ENCODE assay signal across 8 mouse cellular contexts in the genomic region with DNA sequence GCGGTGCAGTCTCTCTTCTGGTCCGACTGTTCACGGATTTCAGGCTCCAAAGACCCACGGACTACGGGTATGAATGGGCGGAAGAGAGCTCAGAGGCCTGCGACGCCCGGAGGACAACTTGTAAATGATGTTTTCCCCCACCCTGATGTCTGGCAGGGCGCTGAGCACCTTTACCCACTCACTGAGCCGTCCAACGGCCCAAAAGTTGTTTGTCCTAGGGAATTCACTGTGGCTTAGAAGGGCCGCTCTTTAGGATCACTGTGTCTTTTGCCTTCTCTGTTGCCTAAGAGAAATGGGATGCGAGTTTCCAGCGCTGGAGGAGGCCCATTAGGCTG.
A peak's percentile ranks its signal among the peaks of the same experiment; 100 is the strongest.
DNase-seq lines count a peak whose midpoint lies in the region; ATAC-seq and TF ChIP-seq lines count a peak whose summit lies in the region.

No protein-coding gene starts in this region.

- peak overlapping the region; percentile 30; the same call in 1 of the 2 replicates for H3K9ac ChIP-seq in lung, embryonic 14.5 days
- peak overlapping the region; percentile 24 for H3K9ac ChIP-seq in forebrain, embryonic 16.5 days (replicated peaks; ENCODE audit: low read depth, low read length)
- H3K9ac ChIP-seq in limb, embryonic 13.5 days, result peak overlapping the region; percentile 45; the same call in 1 of the 2 replicates

- no peaks in the 10 kb centered on the region for H3K9me3 ChIP-seq in lung, embryonic 14.5 days (ENCODE audit: low read depth, low read length)
- H3K9me3 ChIP-seq in forebrain, embryonic 16.5 days (ENCODE audit: control insufficient read depth, low read length), result peaks cover 4% of the 10 kb centered on the region; the same call in 1 of the 2 replicates
- H3K9me3 ChIP-seq in limb, embryonic 13.5 days, result peaks cover 10% of the 10 kb centered on the region; the same call in 1 of the 2 replicates

- WGBS in lung, embryonic 14.5 days, result 16% methylated on average over 15 of the region's 15 CpGs
- WGBS in forebrain, embryonic 16.5 days, result 17% methylated on average over 15 of the region's 15 CpGs
- WGBS in limb, embryonic 13.5 days, result 14% methylated on average over 15 of the region's 15 CpGs
- WGBS in small intestine, adult 2 months, result 35% methylated on average over 15 of the region's 15 CpGs

- H3K27ac ChIP-seq in lung, embryonic 14.5 days (ENCODE audit: low read depth), result peak overlapping the region; percentile 43; the same call in 1 of the 2 replicates
- no peak overlapping the region for H3K27ac ChIP-seq in forebrain, embryonic 16.5 days (ENCODE audit: low read length)
- H3K27ac ChIP-seq in limb, embryonic 13.5 days, result peak overlapping the region; percentile 3; the same call in 1 of the 2 replicates
- no peak overlapping the region for H3K27ac ChIP-seq in small intestine, adult 2 months (ENCODE audit: insufficient read depth, low read depth, low read length)

- no peaks in the 10 kb centered on the region for H3K36me3 ChIP-seq in lung, embryonic 14.5 days (ENCODE audit: insufficient read depth)
- no peaks in the 10 kb centered on the region for H3K36me3 ChIP-seq in forebrain, embryonic 16.5 days (ENCODE audit: control insufficient read depth, insufficient read depth)
- H3K36me3 ChIP-seq in limb, embryonic 13.5 days, result no peaks in the 10 kb centered on the region
- no peaks in the 10 kb centered on the region for H3K36me3 ChIP-seq in small intestine, adult 2 months (ENCODE audit: control insufficient read depth, insufficient read depth, low read length)

- H3K4me3 ChIP-seq in lung, embryonic 14.5 days (ENCODE audit: low read depth, low read length), result peak overlapping the region; percentile 26
- H3K4me3 ChIP-seq in forebrain, embryonic 16.5 days (replicated peaks; ENCODE audit: low read length), result peak overlapping the region; percentile 2
- H3K4me3 ChIP-seq in limb, embryonic 13.5 days, result peak overlapping the region; percentile 25
- peak overlapping the region; percentile 10 for H3K4me3 ChIP-seq in small intestine, adult 2 months (ENCODE audit: low read depth, low read length)

- no peaks in the 10 kb centered on the region; the same call in 1 of the 2 replicates for H3K4me1 ChIP-seq in lung, embryonic 14.5 days (ENCODE audit: insufficient read depth)
- H3K4me1 ChIP-seq in forebrain, embryonic 16.5 days (replicated peaks; ENCODE audit: control insufficient read depth, insufficient read depth, low read length), result peaks cover 17% of the 10 kb centered on the region
- H3K4me1 ChIP-seq in limb, embryonic 13.5 days, result peaks cover 21% of the 10 kb centered on the region
- H3K4me1 ChIP-seq in small intestine, adult 2 months (ENCODE audit: control insufficient read depth, insufficient read depth, insufficient read length, low read length), result no peaks in the 10 kb centered on the region; the same call in 1 of the 2 replicates

- DNase-seq in lung, embryonic 14.5 days, result no peak
- DNase-seq in lung, postnatal 10 days, result no peak
- no peak for DNase-seq in c-Kit-positive CD71-positive TER-119-positive erythroid progenitor cells, embryonic 14.5 days (ENCODE audit: low spot score)
- DNase-seq in natural killer cell, adult 2 months (ENCODE audit: low spot score in 2 of 2), result no peak
- DNase-seq in right cerebral cortex, adult 2 months (ENCODE audit: low spot score in 2 of 2), result no peak

- peak; percentile 18; the same call in 1 of the 2 replicates for ATAC-seq in lung, embryonic 14.5 days (ENCODE audit: insufficient read depth)
- ATAC-seq in forebrain, embryonic 16.5 days, result no peak
- ATAC-seq in limb, embryonic 13.5 days (ENCODE audit: low FRiP score, low read depth), result no peak

- peak overlapping the region; percentile 67 for H3K4me2 ChIP-seq in lung, embryonic 14.5 days
- peak overlapping the region; percentile 31 for H3K4me2 ChIP-seq in forebrain, embryonic 16.5 days (ENCODE audit: low read length)
- H3K4me2 ChIP-seq in limb, embryonic 13.5 days (replicated peaks), result peak overlapping the region; percentile 65

- H3K27me3 ChIP-seq in lung, embryonic 14.5 days (ENCODE audit: insufficient read depth, low read length), result no peaks in the 10 kb centered on the region
- H3K27me3 ChIP-seq in forebrain, embryonic 16.5 days (replicated peaks; ENCODE audit: control insufficient read depth, insufficient read depth, low read length), result no peaks in the 10 kb centered on the region
- H3K27me3 ChIP-seq in limb, embryonic 13.5 days, result no peaks in the 10 kb centered on the region
- no peaks in the 10 kb centered on the region for H3K27me3 ChIP-seq in small intestine, adult 2 months (ENCODE audit: control insufficient read depth, insufficient read depth, low read length)

- no peak for TF ChIP-seq POLR2A in small intestine, adult 2 months (IDR thresholded peaks at IDR 0.05; ENCODE audit: low read depth, low read length)

- no peak for TF ChIP-seq CTCF in lung, embryonic 14.5 days (IDR thresholded peaks at IDR 0.05; ENCODE audit: low read depth)
- TF ChIP-seq CTCF in small intestine, adult 2 months (IDR thresholded peaks at IDR 0.05; ENCODE audit: extremely low read depth, insufficient read length, insufficient replicate concordance, low read depth, low read length), result no peak

Comparison
In these comparisons a context has a peak if more than half of its experiments do, and no peak if none do; other contexts are left out.
1. H3K27ac ChIP-seq: peak in lung, embryonic 14.5 days (single experiment) and limb, embryonic 13.5 days (single experiment); none in forebrain, embryonic 16.5 days (single experiment) and small intestine, adult 2 months (single experiment).
2. Peak in every context shown above with its lines, with median percentiles within 50 percentile points of each other: H3K4me2 ChIP-seq, H3K4me3 ChIP-seq and H3K9ac ChIP-seq.